Mouse (Mus musculus) kidney, postnatal 10 days (tissue): ENCODE data around the gene Abhd14a.

ENCODE experiments used
- DNase-seq: peaks from one replicate; pipeline ENCODE4 v3.0.0; 2021; ENCODE audit warnings: mixed read lengths

Gene Abhd14a

DNA sequence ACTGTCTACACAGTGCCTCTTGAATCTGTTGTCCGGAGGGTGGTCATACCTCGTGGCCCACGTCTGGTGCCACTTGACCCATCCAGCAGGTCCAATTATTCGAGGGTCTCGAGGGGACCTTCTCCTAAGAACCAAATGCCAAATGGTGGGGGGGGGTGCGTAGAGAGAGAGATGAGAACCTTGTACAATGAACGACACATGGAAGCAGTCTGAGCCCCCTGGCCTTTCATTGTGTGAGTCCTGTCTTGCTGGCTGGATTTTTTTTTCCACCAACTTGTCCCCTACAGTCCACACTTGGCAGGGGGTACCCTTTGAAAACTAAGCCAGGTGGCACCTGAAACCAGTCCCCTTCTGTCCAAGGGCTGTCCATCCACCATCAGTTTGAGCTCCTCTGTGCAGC, 20.3 kb upstream of the Abhd14a start:
- DNase-seq, result no peak

DNA sequence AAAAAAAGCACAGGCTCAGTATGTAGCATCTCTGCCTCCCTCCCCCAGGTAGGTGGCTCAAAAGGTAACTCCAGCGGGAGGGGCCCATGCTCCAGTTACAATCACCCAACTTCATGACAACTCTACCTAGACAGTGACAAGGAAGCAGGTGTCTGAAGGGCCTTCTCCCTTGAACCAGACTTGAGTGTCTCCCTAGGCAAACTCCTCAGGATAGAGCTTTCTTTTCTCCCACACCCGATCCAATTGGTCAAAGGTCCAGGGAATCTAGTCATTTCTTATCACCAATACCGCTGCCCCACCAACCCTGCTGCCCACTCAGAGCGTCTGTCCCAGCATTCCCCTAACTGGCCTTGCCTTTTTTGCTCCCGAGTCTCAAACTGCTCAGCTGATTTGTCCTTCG, 19.2 kb upstream of the Abhd14a start:
- no peak for DNase-seq

- no peak for DNase-seq
Observed at GRCm38 (mm10) chr9:106465571-106466200, 18.2 kb upstream of the Abhd14a start, which contains the start of gene Gpr62. Gpr62 (minus strand) TSS chr9:106465938.

DNA sequence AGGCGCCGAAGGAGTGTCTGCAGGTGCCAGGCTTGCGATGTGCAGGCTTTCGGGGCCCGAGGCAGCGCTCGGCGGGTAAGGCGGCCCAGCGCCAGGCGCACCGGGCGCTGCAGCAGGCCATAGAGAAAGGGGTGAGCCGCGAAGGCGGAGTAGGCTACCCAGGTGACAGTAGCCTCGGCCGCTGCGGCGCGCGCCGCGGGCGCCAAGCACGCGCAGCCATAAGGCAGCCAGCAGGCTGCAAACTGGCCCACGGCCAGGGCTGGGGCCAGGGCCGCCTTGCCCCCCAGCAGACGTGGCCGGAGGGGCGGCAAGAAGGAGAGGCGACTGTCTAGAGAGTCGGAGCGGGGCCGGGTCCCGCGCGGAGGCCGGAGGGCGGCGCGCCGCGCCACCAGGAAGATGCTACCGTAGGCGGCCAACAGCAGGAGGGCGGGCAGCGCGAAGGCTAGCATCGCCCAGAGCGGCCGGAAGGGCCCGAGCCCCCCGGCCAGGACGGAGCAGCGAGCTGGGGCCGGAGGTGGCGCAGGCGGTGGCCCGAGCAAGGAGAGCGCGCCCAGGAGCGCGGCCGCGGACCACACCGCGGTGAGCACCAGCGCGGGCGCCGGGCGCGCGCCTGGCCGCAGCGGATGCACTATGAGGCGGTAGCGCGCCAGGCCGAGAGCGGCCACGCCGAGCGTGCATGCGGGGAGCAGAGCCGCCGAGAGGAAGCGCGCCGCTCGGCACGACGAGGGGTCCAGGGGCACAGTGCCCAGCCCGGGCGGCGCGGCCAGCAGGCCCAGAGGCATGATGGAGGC, 17.5 kb upstream of the Abhd14a start:
- peak; percentile 81 for DNase-seq

DNA sequence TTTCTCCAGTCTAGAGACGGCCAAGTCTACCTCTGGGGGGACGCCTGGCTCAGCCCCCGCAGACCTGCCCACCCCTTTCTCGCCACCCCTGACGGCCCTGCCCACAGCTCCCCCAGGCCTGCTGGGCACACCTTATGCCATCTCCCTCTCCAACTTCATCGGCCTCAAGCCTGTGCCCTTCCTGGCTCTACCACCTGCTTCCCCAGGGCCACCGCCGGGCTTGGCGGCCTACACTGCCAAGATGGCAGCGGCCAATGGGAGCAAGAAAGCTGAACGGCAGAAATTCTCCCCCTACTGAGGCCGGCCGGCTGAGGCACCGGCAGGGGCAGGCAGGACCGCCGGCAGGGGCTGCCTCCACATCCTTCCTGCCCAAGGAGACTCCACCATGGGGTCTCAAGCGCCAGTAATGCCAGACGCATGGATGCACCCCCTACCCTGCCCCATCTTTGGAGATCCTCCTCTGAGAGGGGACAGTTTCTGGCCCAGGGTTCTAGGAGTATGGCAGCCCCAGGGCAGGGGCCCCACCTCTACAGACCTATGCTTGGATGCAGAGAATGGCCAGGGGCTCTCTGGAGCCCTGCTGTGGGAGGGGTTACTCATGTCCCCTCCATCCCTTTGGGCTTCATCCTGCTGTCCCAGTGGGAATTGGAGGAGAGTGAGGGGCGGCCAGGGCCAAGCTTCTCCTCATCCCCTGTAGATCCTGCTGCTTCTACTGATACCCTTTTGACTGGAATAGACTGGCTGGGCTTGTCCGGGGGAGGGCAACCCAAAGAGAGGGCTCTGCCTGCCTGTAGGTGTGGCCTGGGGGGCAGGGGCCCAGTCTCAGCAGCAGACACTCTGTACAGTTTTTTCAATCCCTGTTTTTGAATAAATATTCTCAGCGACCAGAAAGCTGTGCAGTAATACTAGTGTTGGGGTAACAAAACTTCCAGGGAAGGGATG, 15.9 kb upstream of the Abhd14a start:
- DNase-seq, result no peak

- no peak for DNase-seq
Observed at GRCm38 (mm10) chr9:106462430-106462800, 14.9 kb upstream of the Abhd14a start.

GRCm38 (mm10) chr9:106461641-106462429, 14.4 kb upstream of the Abhd14a start:
- DNase-seq, result no peak

DNA sequence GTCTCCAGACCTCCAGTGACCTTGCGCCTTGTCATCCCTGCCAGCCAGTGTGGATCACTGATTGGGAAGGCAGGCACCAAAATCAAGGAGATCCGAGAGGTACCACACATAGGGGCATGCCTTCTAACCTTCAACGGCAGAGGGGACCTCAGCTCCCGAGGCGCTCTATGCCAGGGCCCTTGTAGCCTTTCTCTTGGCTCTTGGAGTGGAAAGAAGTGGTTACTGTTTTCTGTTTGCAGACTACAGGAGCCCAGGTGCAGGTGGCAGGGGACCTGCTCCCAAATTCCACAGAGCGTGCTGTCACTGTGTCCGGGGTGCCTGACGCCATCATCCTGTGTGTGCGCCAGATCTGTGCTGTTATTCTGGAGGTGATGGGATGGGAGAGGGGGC, 13.5 kb upstream of the Abhd14a start:
- no peak for DNase-seq

GRCm38 (mm10) chr9:106460401-106461025, 13.0 kb upstream of the Abhd14a start:
- no peak for DNase-seq

GRCm38 (mm10) chr9:106459946-106460345, 12.5 kb upstream of the Abhd14a start:
- no peak for DNase-seq

DNA sequence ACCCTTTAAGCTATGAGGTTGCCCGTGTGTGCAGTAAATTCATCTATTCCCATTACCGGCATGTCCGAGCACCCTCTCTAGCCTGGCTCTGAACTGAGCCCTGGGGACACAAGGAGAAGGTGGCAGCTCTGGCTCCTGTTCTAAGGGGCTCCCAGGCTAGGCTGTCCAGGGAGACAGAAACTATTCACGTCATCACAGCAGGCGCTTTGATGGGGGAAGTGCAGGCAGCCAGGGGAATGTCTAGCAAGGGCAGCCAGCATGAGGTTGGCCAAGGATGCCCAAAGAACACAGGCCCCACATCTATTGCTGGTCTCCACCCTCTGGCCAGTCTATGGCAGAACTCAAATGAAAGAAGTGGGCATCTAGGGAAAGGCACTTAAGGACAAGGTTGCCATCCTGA, 10.4 kb upstream of the Abhd14a start:
- DNase-seq, result no peak

DNA sequence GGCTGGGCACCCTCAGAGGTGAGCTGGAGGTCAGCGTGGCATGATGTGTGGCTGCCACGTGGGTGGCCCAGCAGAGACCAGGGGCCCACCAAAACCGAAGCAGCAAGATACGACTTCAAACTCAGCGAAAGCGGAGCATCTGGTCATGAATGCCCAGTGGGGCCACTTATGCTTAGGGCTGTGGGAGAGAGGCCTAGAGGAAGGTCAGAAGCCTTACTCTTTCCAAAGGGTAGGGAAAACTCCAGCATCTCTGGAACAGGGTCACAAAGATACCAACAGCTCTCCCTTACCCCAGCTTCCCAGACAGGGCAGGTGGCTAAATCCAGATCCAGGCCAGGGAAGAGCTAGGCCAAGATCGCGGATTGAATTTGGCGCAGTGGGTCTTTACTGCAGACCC, 9.7 kb upstream of the Abhd14a start:
- no peak for DNase-seq

GRCm38 (mm10) chr9:106456325-106457162, 9.1 kb upstream of the Abhd14a start:
- DNase-seq, result peak; percentile 46

- peak; percentile 39 for DNase-seq
Observed at GRCm38 (mm10) chr9:106454888-106455681, 7.6 kb upstream of the Abhd14a start.

DNA sequence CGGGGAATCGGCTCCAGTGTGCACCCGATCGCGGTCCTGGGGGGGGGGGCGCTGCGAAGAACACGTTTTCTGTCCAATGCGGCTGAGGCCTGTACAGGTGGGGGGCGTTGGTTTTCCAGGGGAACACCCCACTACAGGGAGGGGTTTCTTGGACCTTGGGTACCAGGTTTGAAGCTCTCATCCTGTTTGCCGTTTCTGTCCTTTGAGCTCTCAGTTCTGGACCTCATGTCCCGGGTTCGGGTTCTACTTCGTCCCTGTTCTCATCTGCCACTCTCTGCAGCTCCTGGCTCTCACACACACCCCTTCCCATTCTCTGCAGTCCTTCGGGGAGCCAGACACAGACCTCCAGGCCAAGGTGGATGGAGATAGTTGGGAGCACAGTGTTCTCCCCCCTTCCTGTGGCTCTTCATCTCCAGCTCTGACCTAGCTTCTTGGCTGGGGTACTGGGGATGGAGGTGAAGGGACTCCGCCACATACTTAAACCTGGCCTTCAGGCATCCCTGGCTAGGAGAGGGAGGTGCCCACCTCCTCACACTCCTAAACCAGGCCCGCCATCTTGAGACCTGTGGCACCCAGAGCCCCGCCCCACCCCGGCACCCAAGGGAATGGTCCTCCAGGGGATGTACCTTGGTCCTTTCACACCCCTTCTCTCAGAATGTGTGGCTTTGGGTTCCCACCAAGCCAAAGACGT, 6.7 kb upstream of the Abhd14a start:
- peak; percentile 41 for DNase-seq

DNA sequence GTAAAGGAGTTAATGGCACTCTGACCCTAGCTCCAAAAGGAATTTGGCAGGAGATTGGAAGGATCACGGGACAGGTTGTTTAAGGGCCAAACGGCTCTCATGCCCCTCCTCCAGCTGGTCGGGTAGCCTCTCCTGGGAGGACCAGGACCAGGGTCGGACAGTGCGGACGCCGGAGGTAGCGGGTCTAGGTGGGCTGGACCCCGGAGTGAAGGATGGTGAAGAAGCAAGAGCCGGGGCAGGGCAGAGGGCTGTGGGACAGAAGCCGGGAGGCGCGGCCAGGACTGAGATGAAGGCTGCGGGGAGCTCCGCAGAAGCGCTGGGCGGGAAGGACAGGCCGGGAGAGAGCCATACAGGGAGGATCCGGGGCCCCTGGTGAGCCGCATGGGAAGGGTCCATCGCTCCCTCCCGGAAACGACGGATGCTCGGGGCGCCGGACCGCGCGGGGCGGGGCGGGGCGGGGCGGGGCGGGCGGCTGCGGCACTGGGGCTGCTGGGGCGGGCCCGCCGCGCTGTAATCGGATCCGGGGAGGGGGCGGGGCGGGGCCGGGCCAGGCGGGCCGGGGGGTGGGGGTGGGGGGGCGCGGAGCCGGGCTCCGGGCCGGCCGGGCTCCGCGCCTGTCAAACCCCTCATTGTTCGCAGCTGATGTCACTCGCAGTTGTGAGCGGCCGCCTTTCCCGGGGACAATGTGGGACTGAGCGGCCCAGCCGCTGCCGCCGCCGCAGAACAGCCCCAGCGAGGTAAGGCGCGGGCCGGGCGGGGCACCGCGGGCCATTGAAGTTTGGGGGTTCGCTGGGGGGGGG, 6.0 kb upstream of the Abhd14a start, which contains the start of gene Pcbp4:
Gene Pcbp4, plus strand, starts transcription at position 21 of the 800 bp plus-strand sequence.
- DNase-seq, result peak; percentile 81

DNA sequence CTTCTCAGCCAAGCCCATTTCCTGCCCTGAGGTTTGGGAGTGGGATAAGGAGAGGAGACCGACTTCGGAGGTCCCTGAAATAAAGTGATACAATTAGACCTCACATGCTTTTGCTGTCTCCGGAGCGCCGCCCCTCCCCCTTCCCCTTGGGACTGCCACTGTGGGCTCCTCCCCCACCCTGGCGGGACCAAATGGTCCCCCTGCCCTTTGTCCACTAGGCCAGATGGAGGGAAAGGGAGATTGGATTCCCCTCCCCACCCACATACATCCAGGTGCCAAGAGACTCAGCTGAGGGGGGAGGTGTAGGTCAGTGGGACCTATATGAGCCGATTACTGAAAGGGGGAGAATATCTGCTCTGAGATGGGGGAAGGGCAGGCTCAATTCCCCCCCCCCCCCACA, 5.3 kb upstream of the Abhd14a start:
- peak; percentile 87 for DNase-seq

GRCm38 (mm10) chr9:106452351-106452750, 4.9 kb upstream of the Abhd14a start:
- no peak for DNase-seq

DNA sequence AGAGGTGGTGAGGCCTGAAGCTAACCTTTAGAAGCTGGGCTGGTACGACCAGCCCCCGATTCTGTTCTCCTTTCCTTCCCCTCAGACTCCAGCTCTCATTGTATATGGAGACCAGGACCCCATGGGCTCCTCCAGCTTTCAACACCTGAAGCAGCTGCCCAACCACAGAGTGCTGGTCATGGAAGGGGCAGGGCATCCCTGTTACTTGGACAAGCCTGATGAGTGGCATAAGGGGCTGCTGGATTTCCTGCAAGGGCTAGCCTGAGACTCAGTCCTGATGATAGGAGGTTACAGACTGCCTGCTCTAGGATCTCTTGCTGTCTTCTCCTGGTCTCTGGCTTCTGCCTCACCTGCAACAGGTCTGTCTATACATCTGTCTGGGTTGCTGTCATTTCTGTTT, 4.4 kb upstream of the Abhd14a start:
- no peak for DNase-seq
